Comparison of ENCODE assay signal across 10 mouse cellular contexts in genomic region chr12:16828505-16828904, GRCm38 (mm10). TPM values are rescaled to one million over a fixed set of nuclear protein-coding genes. Genes with fewer than 3 reads are reported as not detected.
DNase-seq lines count a peak whose midpoint lies in the region; ATAC-seq lines count a peak whose summit lies in the region.
"Had no signal": no experiment of that assay in that cellular context is flagged by ENCODE, and none has a peak within 500 bp of the region (broad histone marks: within the 10 kb centered on the region; RNA-seq: fewer than 3 reads in every experiment).

No protein-coding gene starts in this region.

- 71% methylated on average over 6 of the region's 6 CpGs for WGBS in kidney, embryonic 15.5 days
- WGBS in hindbrain, embryonic 10.5 days, result 85% methylated on average over 6 of the region's 6 CpGs

- H3K27ac ChIP-seq in kidney, embryonic 15.5 days, result no peak overlapping the region
- no peak overlapping the region for H3K27ac ChIP-seq in hindbrain, embryonic 10.5 days
- H3K27ac ChIP-seq: lung, embryonic 15.5 days had no signal

- no peak overlapping the region for H3K4me2 ChIP-seq in kidney, embryonic 15.5 days
- H3K4me2 ChIP-seq: lung, embryonic 15.5 days had no signal

- no peaks in the 10 kb centered on the region for H3K4me1 ChIP-seq in kidney, embryonic 15.5 days
- no peaks in the 10 kb centered on the region; the same call in 1 of the 2 replicates for H3K4me1 ChIP-seq in hindbrain, embryonic 10.5 days (replicated peaks)
- H3K4me1 ChIP-seq: lung, embryonic 15.5 days had no signal

- H3K9me3 ChIP-seq in kidney, embryonic 15.5 days (replicated peaks), result no peaks in the 10 kb centered on the region
- no peaks in the 10 kb centered on the region for H3K9me3 ChIP-seq in hindbrain, embryonic 10.5 days
- H3K9me3 ChIP-seq: lung, embryonic 15.5 days had no signal

- H3K36me3 ChIP-seq in kidney, embryonic 15.5 days, result peaks cover 59% of the 10 kb centered on the region
- peaks cover 65% of the 10 kb centered on the region for H3K36me3 ChIP-seq in hindbrain, embryonic 10.5 days

- no peak for DNase-seq in frontal cortex, postnatal 25 days (ENCODE audit: low spot score in 2 of 2)
- DNase-seq in ES-CJ7 (ENCODE audit: low read depth, low spot score), result peak; percentile 34
- DNase-seq in gastrocnemius, postnatal 10 days, result peak; percentile 31
- DNase-seq in lung, postnatal 25 days (ENCODE audit: low spot score), result peak; percentile 73
- DNase-seq in hindbrain, embryonic 10.5 days (ENCODE audit: low spot score), result no peak
- no peak for DNase-seq in thymus, postnatal 10 days (ENCODE audit: low spot score in 2 of 2)

- H3K4me3 ChIP-seq in kidney, embryonic 15.5 days (replicated peaks), result no peak overlapping the region
- H3K4me3 ChIP-seq in hindbrain, embryonic 10.5 days, result no peak overlapping the region
- H3K4me3 ChIP-seq: erythroblast, embryonic 14.5 days; lung, embryonic 15.5 days had no signal

- H3K27me3 ChIP-seq in kidney, embryonic 15.5 days, result no peaks in the 10 kb centered on the region
- no peaks in the 10 kb centered on the region for H3K27me3 ChIP-seq in hindbrain, embryonic 10.5 days (ENCODE audit: insufficient read depth, poor library complexity, severe bottlenecking)
- H3K27me3 ChIP-seq: lung, embryonic 15.5 days had no signal

- no peak overlapping the region for H3K9ac ChIP-seq in kidney, embryonic 15.5 days
- H3K9ac ChIP-seq: lung, embryonic 15.5 days had no signal

- peak; percentile 43 for ATAC-seq in frontal cortex, adult (ENCODE audit: low TSS enrichment)
- peak; percentile 52; the same call in 1 of the 2 replicates for ATAC-seq in kidney, embryonic 15.5 days (replicated peaks; ENCODE audit: low FRiP score)

RNA-seq across cellular contexts. Expression of gene E2f6, which starts 17.7 kb away (rescaled TPM):
- 10 to 100 TPM; 57.2 to 60.9 TPM for total RNA-seq in gastrocnemius, postnatal 10 days (2021)
- polyA plus RNA-seq in kidney, embryonic 15.5 days (2015; fragmentation: Nextera tagmentation; extraction: Ambion mirVana), result 44.5 and 46.5 TPM in 2 replicates
- polyA plus RNA-seq in hindbrain, embryonic 10.5 days (2016; fragmentation: Nextera tagmentation; extraction: Ambion mirVana), result 65.4 TPM in 2 replicates

RNA-seq across cellular contexts. Expression of gene Greb1, which starts 27.8 kb away (rescaled TPM):
- total RNA-seq in gastrocnemius, postnatal 10 days (2021), result under 1 TPM; 0.59 to 0.66 TPM
- 4.3 and 6.1 TPM in 2 replicates for polyA plus RNA-seq in kidney, embryonic 15.5 days (2015; fragmentation: Nextera tagmentation; extraction: Ambion mirVana)
- polyA plus RNA-seq in hindbrain, embryonic 10.5 days (2016; fragmentation: Nextera tagmentation; extraction: Ambion mirVana), result 19.0 and 28.1 TPM in 2 replicates
- polyA plus RNA-seq: erythroblast, embryonic 14.5 days had no signal

Comparison
In these comparisons a context has a peak if more than half of its experiments do, and no peak if none do; other contexts are left out.
1. DNase-seq: peak in ES-CJ7 (single experiment), gastrocnemius, postnatal 10 days (single experiment) and lung, postnatal 25 days (single experiment); none in frontal cortex, postnatal 25 days (0 of 2), hindbrain, embryonic 10.5 days (single experiment) and thymus, postnatal 10 days (0 of 2).